Mouse (Mus musculus) liver, embryonic 14.5 days (tissue): Measurements from ENCODE around the gene Osr1.

Source experiments
- CTCF ChIP-seq: IDR thresholded peaks from 2 replicates; pipeline ENCODE4 v1.5.1; 2016; ENCODE audit warnings: antibody characterized with exemption, low read depth, control low read depth
- EP300 ChIP-seq: IDR thresholded peaks from 2 replicates; pipeline ENCODE4 v1.6.1; 2016; ENCODE audit warnings: antibody characterized with exemption, low read depth

- TF ChIP-seq CTCF (no peak), EP300 (no peak)
Measured at GRCm38 (mm10) chr12:9575158-9576042, 5.5 kb downstream of the Osr1 start.
